Mouse (Mus musculus) layer of hippocampus, postnatal 14 days (tissue): ENCODE results near the gene Tpra1. TPM values are rescaled to one million over a fixed set of nuclear protein-coding genes. Genes with fewer than 3 reads are reported as not detected.

Experiments
- DNase-seq, 2 experiments: peaks; one replicate each; pipeline ENCODE4 v3.0.0; 2021 to 2022; ENCODE audit warnings: low spot score in 2 of 2, mixed read lengths in 1 of 2
- total RNA-seq, 2 experiments: library from RNA; stranded (reverse); gene quantifications; 2 replicates each; pipeline ENCODE4 v1.2.3; 2021

Gene Tpra1
- total RNA-seq, 2 experiments from 2014 or later = 36.7 to 38.0 TPM

- DNase-seq = no peak
Observed at GRCm38 (mm10) chr6:88925640-88926205, 23.7 kb downstream of the Tpra1 start.

- no peak for DNase-seq
Observed at GRCm38 (mm10) chr6:88926870-88927269, 24.8 kb downstream of the Tpra1 start.

- peak; percentile 82 to 83 for DNase-seq
Observed at GRCm38 (mm10) chr6:88927595-88927994, 25.5 kb downstream of the Tpra1 start.

GRCm38 (mm10) chr6:88928026-88928425, 26.0 kb downstream of the Tpra1 start:
- no peak for DNase-seq

- no peak for DNase-seq
Observed at GRCm38 (mm10) chr6:88928576-88928975, 26.5 kb downstream of the Tpra1 start.

GRCm38 (mm10) chr6:88929451-88929850, 27.4 kb downstream of the Tpra1 start:
- no peak for DNase-seq

- DNase-seq = no peak
Observed at GRCm38 (mm10) chr6:88930049-88930448, 28.0 kb downstream of the Tpra1 start.

- DNase-seq = no peak
Observed at GRCm38 (mm10) chr6:88931449-88931848, 29.4 kb downstream of the Tpra1 start.

- no peak for DNase-seq
Observed at GRCm38 (mm10) chr6:88934132-88934531, 32.1 kb downstream of the Tpra1 start.

- peak; percentile 52 to 54 for DNase-seq
Observed at GRCm38 (mm10) chr6:88934816-88935215, 32.8 kb downstream of the Tpra1 start.

- peak in 1 of 2 experiments; percentile 62 for DNase-seq
Observed at GRCm38 (mm10) chr6:88935735-88936276, 33.8 kb downstream of the Tpra1 start.

GRCm38 (mm10) chr6:88936342-88937213, 34.5 kb downstream of the Tpra1 start:
- DNase-seq = no peak

GRCm38 (mm10) chr6:88937214-88937549, 35.1 kb downstream of the Tpra1 start:
- DNase-seq = no peak

GRCm38 (mm10) chr6:88937971-88938663, 36.1 kb downstream of the Tpra1 start:
- DNase-seq = no peak

GRCm38 (mm10) chr6:88938664-88939055, 36.6 kb downstream of the Tpra1 start:
- no peak for DNase-seq

GRCm38 (mm10) chr6:88939281-88940089, 37.4 kb downstream of the Tpra1 start:
- no peak for DNase-seq

GRCm38 (mm10) chr6:88940090-88940916, 38.3 kb downstream of the Tpra1 start:
- DNase-seq = no peak

- no peak for DNase-seq
Observed at GRCm38 (mm10) chr6:88941628-88942027, 39.6 kb downstream of the Tpra1 start.

GRCm38 (mm10) chr6:88942595-88942994, 40.5 kb downstream of the Tpra1 start:
- peak; percentile 63 to 79 for DNase-seq

GRCm38 (mm10) chr6:88943666-88944065, 41.6 kb downstream of the Tpra1 start:
- no peak for DNase-seq
